Mouse (Mus musculus): ENCODE results near the gene Napb. TPM values are rescaled to one million over a fixed set of nuclear protein-coding genes. Genes with fewer than 3 reads are reported as not detected.

The Napb gene
- polyA plus RNA-seq, 1 experiment from 2014 or later: 44.2 TPM

DNA sequence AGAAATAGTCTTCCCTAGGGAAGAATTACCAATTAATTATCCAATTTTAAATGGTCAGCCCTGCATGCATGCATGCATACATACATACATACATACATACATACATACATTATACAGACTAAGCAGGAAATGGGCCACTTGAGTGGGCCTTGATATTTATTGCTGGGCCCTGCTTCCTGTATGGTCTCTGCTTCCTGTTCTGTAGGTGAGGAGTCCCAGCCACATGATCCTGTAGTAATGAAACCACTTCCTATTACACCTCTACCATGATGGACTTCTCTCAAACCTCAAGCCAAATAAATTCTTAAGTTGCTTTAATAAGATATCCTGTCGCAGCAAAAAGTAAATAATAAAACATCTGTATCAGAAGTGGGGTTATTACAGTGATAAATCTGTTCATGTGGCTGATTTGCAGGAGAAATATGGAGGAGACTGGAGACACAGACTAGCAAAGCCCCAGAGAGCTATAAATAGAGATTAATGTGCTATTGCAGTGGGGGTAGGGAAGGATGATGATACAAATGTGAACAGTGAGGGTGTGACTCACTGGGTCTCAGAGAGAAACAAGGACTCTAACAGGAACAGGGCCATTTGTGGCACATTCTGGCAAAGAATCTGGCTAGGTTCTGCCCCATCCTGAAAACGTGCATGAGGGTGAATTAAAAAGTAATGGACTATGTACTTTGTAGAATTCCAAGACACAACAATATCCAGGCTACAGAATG, 12.8 kb downstream of the Napb start:
- H3K27me3 ChIP-seq: no peaks in the 10 kb centered on the region
- H3K9me3 ChIP-seq: no peaks in the 10 kb centered on the region
- 86% methylated on average over 2 of the region's 2 CpGs for WGBS

DNA sequence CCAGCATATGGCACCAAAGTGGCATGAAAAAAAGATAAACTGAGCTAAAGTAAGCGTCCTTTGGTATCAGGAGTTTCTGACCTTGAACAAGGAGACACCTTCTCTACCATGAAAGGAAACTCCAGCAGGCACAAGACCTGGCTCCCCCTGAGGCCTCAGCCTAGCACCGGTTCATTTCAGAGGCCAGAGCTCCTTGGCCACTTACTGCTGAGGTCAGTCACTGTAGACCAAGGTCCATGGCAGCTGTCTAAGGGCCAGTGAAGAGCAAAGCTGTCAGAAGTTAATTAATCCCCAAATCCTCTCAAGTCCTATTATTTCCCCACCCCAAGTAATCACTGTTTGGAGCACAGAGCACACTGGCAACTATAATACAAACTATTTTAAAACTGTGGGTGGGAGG, 15.2 kb downstream of the Napb start:
- H3K27me3 ChIP-seq: no peaks in the 10 kb centered on the region
- no peaks in the 10 kb centered on the region for H3K4me1 ChIP-seq (replicated peaks)
- no peak overlapping the region for H3K4me2 ChIP-seq
- WGBS: 84% methylated on average over 2 of the region's 2 CpGs
- H3K9ac ChIP-seq: no peak overlapping the region
- ATAC-seq (ENCODE audit: low FRiP score): no peak
- H3K36me3 ChIP-seq: peaks cover 4% of the 10 kb centered on the region
- H3K27ac ChIP-seq: no peak overlapping the region
- H3K9me3 ChIP-seq: no peaks in the 10 kb centered on the region
- H3K4me3 ChIP-seq: no peak overlapping the region

More for the DNA sequence above, 12.8 kb downstream of the Napb start:
- H3K9ac ChIP-seq: no peak overlapping the region
- H3K4me2 ChIP-seq: no peak overlapping the region
- ATAC-seq (ENCODE audit: low FRiP score): no peak
- H3K27ac ChIP-seq: no peak overlapping the region
- H3K4me3 ChIP-seq: no peak overlapping the region
- no peaks in the 10 kb centered on the region for H3K4me1 ChIP-seq (replicated peaks)
- no peaks in the 10 kb centered on the region for H3K36me3 ChIP-seq

DNA sequence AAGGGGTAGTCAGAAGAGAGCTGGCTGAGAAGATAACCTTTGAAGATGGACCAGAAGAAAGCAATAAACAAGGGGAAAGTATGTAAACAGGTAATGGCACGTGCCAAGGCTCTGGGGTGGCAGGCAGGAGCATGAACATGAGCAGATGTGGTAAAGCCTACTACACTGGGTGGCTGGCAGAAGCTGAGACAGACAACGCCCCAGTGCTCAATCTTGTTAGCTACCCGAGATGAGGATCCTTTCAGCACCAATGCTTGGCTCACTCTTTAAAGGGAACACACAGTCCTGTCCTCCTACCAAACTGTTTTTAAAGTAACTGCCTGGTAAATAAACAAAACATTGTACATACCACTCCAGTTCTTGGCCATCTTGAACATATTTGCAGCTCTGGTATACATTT, 19.9 kb downstream of the Napb start:
- Histone ChIP-seq H3K27me3 (no peaks in the 10 kb centered on the region), H3K4me3 (no peak overlapping the region), H3K9ac (no peak overlapping the region), H3K36me3 (peaks cover 31% of the 10 kb centered on the region), H3K4me1 (replicated peaks) (no peaks in the 10 kb centered on the region), H3K27ac (no peak overlapping the region), H3K9me3 (no peaks in the 10 kb centered on the region), H3K4me2 (no peak overlapping the region)
- 92% methylated on average over 3 of the region's 3 CpGs for WGBS
- ATAC-seq (ENCODE audit: low FRiP score): no peak

DNA sequence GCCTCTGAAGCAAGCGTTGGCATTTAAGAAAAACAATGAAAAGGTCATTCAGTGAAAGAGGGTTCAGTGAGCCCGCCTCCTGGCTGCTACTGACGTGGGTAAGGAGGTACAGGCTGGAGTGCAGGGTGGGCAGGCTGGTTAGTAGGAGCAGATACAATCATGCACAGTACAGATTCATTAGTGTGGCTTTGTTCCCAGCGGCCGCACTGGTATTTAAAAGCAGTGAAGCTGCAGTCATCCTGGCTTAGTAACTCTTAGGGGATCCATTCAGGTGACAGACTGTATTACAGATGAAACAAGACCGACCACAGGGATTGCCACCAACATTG, 25.1 kb downstream of the Napb start:
- ATAC-seq (ENCODE audit: low FRiP score): peak; percentile 52
- H3K27me3 ChIP-seq: no peaks in the 10 kb centered on the region
- H3K4me2 ChIP-seq: no peak overlapping the region
- no peaks in the 10 kb centered on the region for H3K9me3 ChIP-seq
- no peak overlapping the region for H3K9ac ChIP-seq
- peaks cover 49% of the 10 kb centered on the region for H3K36me3 ChIP-seq
- H3K4me3 ChIP-seq: no peak overlapping the region
- H3K27ac ChIP-seq: no peak overlapping the region; the same call in 1 of the 2 replicates
- 57% methylated on average over 6 of the region's 6 CpGs for WGBS
- no peaks in the 10 kb centered on the region for H3K4me1 ChIP-seq (replicated peaks)

DNA sequence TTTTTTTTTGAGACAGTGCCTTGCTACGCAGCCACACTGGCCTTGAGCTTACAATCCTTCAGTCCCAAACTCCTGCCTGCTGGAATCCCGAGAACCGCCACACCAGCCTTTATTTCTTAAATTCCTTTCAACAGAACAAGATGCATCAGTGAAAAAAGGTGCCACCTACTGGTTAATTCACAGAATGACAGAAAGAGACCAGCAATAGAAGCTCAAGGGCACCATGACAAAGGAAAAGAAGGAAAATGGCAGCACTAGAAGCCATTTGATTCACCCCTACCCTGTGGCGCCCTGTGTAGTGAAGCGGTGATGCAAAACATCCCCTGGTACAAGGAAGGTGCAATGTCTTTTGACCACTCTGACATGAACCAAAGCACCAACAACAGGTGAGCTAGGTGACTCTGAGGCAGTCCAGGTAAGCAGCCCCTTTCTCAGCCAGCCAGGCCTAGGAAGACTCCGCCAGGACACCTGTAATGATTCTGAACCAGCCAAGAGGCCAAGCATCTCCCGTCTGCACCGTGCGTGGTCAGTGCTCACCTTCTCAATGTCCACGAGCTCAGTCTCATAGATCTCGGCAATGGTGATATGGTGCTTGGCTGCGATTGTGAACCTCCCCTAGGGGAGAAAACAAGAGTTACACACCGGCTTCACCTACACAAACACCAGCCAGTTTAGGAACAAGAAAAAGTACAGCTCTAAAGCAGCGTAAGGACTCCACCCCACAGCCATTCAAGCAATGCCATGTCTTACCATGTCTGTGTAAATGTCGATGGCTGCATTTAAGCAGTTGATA, 25.7 kb downstream of the Napb start:
- Histone ChIP-seq H3K27ac (no peak overlapping the region), H3K9ac (no peak overlapping the region), H3K4me2 (no peak overlapping the region), H3K4me1 (replicated peaks) (no peaks in the 10 kb centered on the region), H3K4me3 (no peak overlapping the region), H3K36me3 (peaks cover 43% of the 10 kb centered on the region), H3K27me3 (no peaks in the 10 kb centered on the region), H3K9me3 (no peaks in the 10 kb centered on the region)
- WGBS: 75% methylated on average over 15 of the region's 15 CpGs
- ATAC-seq (ENCODE audit: low FRiP score): peak; percentile 77

DNA sequence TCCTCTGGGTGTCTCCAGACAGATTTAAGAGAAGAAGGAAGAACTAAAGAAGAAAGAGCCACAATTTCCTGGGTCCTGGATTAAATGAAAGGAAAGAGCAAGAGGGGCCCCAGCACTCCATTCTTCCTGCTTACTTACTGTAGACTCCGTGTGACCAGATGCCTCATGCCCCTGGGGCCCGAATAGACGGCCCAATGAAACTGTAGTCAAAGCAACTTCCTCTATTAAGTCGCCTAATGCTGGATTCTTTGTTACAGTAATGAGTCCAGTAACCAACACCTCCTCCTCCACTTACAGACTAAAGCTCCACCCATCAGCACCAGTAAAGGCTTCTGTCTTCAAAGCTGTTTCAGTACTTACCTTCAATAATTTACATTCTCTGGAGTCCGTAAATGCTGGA, 33.7 kb downstream of the Napb start:
- Histone ChIP-seq H3K4me2 (no peak overlapping the region), H3K27ac (no peak overlapping the region), H3K27me3 (no peaks in the 10 kb centered on the region), H3K4me1 (replicated peaks) (no peaks in the 10 kb centered on the region), H3K4me3 (no peak overlapping the region), H3K9me3 (no peaks in the 10 kb centered on the region), H3K36me3 (peaks cover 74% of the 10 kb centered on the region), H3K9ac (no peak overlapping the region)
- WGBS: 86% methylated on average over 5 of the region's 5 CpGs
- no peak for ATAC-seq (ENCODE audit: low FRiP score)

DNA sequence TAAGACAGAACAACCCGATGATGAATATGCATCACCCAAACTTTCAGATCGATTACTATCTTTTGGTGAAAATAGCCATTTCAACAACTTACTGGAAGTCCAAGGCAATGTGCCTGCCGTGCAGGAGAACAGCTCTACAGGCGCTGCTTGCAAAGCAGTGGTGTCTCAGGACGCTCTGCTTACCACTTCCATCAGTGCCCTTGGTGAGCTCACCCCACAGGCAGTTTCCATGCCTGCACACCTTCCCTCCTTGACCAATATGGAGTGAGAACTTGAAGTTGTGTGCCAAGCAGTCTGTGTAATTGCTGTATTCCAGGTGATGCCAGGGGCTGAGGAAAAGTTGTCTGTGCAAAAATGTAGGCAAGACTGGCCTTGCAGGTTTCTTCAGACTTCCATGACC, 41.5 kb downstream of the Napb start:
- H3K27me3 ChIP-seq: no peaks in the 10 kb centered on the region

DNA sequence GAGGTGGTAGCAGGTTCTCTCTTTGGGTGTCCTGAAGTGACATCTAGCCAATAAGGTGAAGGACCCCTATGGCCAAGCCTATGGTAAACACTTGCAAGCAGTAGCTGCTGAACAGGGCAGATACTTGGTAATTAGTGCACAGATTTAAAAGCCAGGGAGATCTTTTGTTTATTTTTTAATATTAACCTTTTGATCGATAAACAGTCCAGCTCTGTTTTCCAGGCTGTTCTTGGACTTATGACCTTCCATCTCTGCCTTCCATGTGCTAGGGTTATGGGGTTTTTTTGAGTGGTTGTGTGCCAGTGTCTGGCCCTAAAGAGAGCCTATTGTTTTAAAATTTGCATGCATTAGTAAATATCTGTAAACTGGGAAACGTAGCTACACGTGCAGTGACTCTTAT, 42.0 kb downstream of the Napb start:
- Histone ChIP-seq H3K9me3 (no peaks in the 10 kb centered on the region), H3K4me1 (replicated peaks) (peaks cover 5% of the 10 kb centered on the region; the same call in 1 of the 2 replicates), H3K27me3 (no peaks in the 10 kb centered on the region), H3K36me3 (peaks cover 87% of the 10 kb centered on the region), H3K4me3 (no peak overlapping the region), H3K9ac (no peak overlapping the region), H3K4me2 (no peak overlapping the region), H3K27ac (no peak overlapping the region)
- no peak for ATAC-seq (ENCODE audit: low FRiP score)
- 95% methylated on average over 3 of the region's 3 CpGs for WGBS

More for the DNA sequence above, 41.5 kb downstream of the Napb start:
- WGBS: 98% methylated on average over 5 of the region's 5 CpGs
- H3K9ac ChIP-seq: no peak overlapping the region
- H3K4me1 ChIP-seq (replicated peaks): peaks cover 3% of the 10 kb centered on the region; the same call in 1 of the 2 replicates
- no peak overlapping the region for H3K4me2 ChIP-seq
- H3K27ac ChIP-seq: no peak overlapping the region
- no peak overlapping the region for H3K4me3 ChIP-seq
- H3K9me3 ChIP-seq: no peaks in the 10 kb centered on the region
- ATAC-seq (ENCODE audit: low FRiP score): no peak
- peaks cover 89% of the 10 kb centered on the region for H3K36me3 ChIP-seq

DNA sequence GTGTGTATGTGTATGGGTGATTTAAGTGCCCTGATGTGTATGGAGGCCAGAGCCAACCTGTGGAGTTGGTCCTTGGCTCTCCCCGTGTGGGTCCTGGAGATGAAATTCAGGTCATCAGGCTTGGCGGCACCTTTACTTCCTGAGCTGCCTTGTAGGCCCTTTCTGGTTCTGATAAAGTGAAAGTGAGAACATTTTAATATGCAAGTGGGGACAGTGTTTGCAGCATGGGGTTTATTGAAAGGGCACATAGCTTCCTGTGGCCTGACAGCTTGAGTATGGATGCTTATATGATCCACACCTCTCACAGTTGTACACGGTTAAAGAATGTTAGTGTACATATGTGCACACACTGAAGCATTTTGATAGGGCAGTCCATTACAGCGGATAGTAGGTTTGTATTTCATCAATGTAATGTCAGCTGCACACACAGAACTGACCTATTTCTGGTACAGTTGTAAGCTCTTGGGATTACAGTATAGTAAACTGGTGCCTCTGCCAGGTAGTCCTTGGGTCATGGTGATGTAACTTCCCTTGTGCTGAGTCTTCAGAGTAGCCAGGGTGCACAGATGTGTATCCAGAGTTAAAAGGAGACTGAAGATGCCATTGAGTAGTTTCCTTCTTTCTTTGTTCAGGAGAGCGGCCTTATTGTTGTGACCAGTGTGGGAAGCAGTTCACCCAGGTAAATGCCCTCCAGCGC, 42.7 kb downstream of the Napb start:
- H3K36me3 ChIP-seq: peaks cover 87% of the 10 kb centered on the region

DNA sequence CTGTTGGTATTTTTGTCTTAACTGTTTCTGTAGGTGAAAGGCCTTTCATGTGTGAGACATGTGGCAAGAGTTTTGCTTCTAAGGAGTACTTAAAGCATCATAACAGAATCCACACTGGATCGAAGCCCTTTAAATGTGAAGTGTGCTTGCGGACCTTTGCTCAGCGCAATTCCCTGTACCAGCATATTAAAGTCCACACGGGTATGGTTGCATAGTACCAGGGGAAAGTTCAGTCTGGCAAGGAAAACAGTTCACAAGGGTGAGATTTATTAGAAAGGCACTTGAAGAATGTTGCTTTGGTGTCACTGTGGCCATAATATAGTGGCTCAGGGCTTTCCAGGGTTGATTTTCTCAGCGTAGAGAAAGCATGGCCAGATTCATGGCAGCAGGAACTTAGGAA, 44.3 kb downstream of the Napb start:
- H3K4me3 ChIP-seq: no peak overlapping the region
- H3K27me3 ChIP-seq: no peaks in the 10 kb centered on the region
- WGBS: 97% methylated on average over 5 of the region's 5 CpGs
- H3K27ac ChIP-seq: no peak overlapping the region
- no peak for ATAC-seq (ENCODE audit: low FRiP score)
- H3K36me3 ChIP-seq: peaks cover 84% of the 10 kb centered on the region
- H3K4me2 ChIP-seq: no peak overlapping the region
- H3K4me1 ChIP-seq (replicated peaks): peaks cover 11% of the 10 kb centered on the region
- H3K9me3 ChIP-seq: no peaks in the 10 kb centered on the region
- no peak overlapping the region for H3K9ac ChIP-seq

More for the DNA sequence above, 42.7 kb downstream of the Napb start:
- Histone ChIP-seq H3K9me3 (no peaks in the 10 kb centered on the region), H3K4me1 (replicated peaks) (peaks cover 11% of the 10 kb centered on the region), H3K4me3 (no peak overlapping the region), H3K4me2 (no peak overlapping the region), H3K27ac (no peak overlapping the region), H3K9ac (no peak overlapping the region), H3K27me3 (no peaks in the 10 kb centered on the region)
- 93% methylated on average over 6 of the region's 6 CpGs for WGBS
- ATAC-seq (ENCODE audit: low FRiP score): no peak

DNA sequence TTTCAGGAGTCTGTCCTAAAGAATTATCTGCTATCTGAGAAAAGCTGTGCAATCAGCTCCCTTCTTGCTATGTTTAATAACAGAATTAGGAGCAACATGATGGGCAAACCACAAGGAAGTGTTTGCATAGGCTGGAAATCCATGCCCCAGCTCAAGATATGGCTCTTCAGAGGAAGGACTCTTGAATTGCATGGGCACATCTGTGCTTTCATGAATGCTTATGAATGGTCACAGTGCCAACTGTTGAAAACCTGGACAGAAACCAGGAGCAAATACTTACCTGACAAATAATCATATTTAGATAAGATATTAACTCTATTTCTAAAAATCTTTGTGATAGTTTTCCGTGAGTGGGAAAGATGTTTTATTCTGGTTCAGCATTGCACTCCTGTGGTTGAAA, 45.4 kb downstream of the Napb start:
- Histone ChIP-seq H3K4me2 (no peak overlapping the region), H3K9ac (no peak overlapping the region), H3K9me3 (no peaks in the 10 kb centered on the region), H3K27me3 (no peaks in the 10 kb centered on the region), H3K36me3 (peaks cover 76% of the 10 kb centered on the region), H3K4me3 (no peak overlapping the region), H3K27ac (no peak overlapping the region), H3K4me1 (replicated peaks) (peaks cover 18% of the 10 kb centered on the region)
- 95% methylated on average over 1 of the region's 1 CpGs for WGBS
- no peak for ATAC-seq (ENCODE audit: low FRiP score)

DNA sequence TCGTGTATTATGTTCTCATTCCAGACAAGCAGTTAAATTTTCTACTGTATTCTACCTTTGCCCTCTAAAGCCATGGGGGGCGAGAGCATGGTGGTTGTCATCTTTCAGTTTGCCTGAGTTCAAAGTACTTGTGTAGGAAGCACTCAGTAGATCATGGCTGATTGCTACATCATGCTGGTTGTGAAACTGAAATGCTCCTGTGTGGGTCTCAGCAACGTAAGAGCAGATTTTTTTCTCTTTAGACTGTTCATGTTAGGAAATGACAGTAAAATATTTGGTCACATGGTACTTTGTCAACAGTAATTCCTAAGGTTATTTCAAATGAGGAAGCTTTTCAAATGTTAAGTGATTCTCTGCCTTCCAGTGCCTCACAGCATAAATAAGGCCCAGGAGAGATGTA, 46.6 kb downstream of the Napb start:
- Histone ChIP-seq H3K9ac (no peak overlapping the region), H3K36me3 (peaks cover 64% of the 10 kb centered on the region), H3K9me3 (no peaks in the 10 kb centered on the region), H3K4me2 (no peak overlapping the region), H3K27ac (no peak overlapping the region), H3K4me3 (no peak overlapping the region), H3K4me1 (replicated peaks) (peaks cover 22% of the 10 kb centered on the region), H3K27me3 (no peaks in the 10 kb centered on the region)
- ATAC-seq (ENCODE audit: low FRiP score): no peak
- 90% methylated on average over 3 of the region's 3 CpGs for WGBS
